ENCODE assay signal across 9 mouse cellular contexts in the genomic region with DNA sequence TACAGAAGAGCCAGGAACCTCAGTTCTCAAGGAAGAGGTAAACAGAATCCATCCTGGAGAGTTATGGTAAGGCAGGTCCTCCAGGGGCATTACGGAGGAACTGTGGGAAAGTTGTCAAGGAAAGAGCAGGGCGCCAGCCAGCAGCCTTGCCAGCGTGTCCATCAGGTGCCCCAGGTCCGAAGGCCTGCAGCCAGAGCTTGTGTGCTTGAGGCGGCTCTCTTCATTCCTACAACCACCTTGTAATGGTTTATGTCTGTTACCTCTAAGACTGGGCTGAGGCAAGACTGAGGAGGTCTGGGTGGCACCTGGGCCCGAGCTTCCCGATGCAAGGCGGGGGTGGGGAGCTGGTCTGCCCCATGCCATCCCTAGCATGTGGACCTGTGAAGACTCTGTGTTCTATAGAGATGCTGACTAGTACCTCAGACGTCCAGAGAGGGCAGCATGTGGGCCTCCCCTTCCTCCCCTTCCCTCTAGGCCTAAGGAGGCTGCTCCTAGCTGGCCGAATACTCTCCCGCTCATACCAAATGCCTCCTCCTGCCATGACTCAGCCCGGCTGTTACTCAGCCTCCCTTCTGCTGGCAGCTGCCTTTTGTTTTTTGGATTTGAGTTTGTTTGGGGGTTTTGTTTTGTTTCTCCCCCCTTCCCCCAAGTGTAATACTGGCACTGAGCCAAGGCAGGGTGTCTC. TPM values are rescaled to one million over a fixed set of nuclear protein-coding genes. Genes with fewer than 3 reads are reported as not detected.
DNase-seq lines count a peak whose midpoint lies in the region; ATAC-seq and TF ChIP-seq lines count a peak whose summit lies in the region.
"Had no signal": no experiment of that assay in that cellular context is flagged by ENCODE, and none has a peak within 500 bp of the region (broad histone marks: within the 10 kb centered on the region; RNA-seq: fewer than 3 reads in every experiment).

No protein-coding gene starts in this region.

- H3K9me3 ChIP-seq in hindbrain, embryonic 10.5 days: no peaks in the 10 kb centered on the region
- no peaks in the 10 kb centered on the region for H3K9me3 ChIP-seq in hindbrain, embryonic 14.5 days (ENCODE audit: control insufficient read depth, low read length)
- H3K9me3 ChIP-seq in forebrain, embryonic 13.5 days (replicated peaks): no peaks in the 10 kb centered on the region
- no peaks in the 10 kb centered on the region for H3K9me3 ChIP-seq in stomach, embryonic 14.5 days (ENCODE audit: control insufficient read depth, low read depth, low read length)
- H3K9me3 ChIP-seq: liver, embryonic 15.5 days had no signal

- H3K4me3 ChIP-seq in hindbrain, embryonic 10.5 days: no peak overlapping the region
- no peak overlapping the region for H3K4me3 ChIP-seq in hindbrain, embryonic 14.5 days (replicated peaks; ENCODE audit: low read length)
- no peak overlapping the region for H3K4me3 ChIP-seq in forebrain, embryonic 13.5 days
- no peak overlapping the region for H3K4me3 ChIP-seq in stomach, embryonic 14.5 days (ENCODE audit: low read depth, low read length)
- no peak overlapping the region for H3K4me3 ChIP-seq in heart, adult 2 months
- no peak overlapping the region for H3K4me3 ChIP-seq in thymus, adult 2 months (ENCODE audit: control insufficient read depth, insufficient read depth, low read length)
- H3K4me3 ChIP-seq: liver, embryonic 15.5 days had no signal

- no peak overlapping the region for H3K9ac ChIP-seq in hindbrain, embryonic 14.5 days
- no peak overlapping the region for H3K9ac ChIP-seq in forebrain, embryonic 13.5 days
- no peak overlapping the region for H3K9ac ChIP-seq in stomach, embryonic 14.5 days (replicated peaks; ENCODE audit: low read depth, low read length)
- no peak overlapping the region for H3K9ac ChIP-seq in heart, adult 2 months (ENCODE audit: low read depth, low read length)
- H3K9ac ChIP-seq: liver, embryonic 15.5 days had no signal

- peaks cover 51% of the 10 kb centered on the region for H3K4me1 ChIP-seq in hindbrain, embryonic 10.5 days (replicated peaks)
- peaks cover 30% of the 10 kb centered on the region for H3K4me1 ChIP-seq in hindbrain, embryonic 14.5 days (replicated peaks; ENCODE audit: control insufficient read depth, insufficient read depth, low read length)
- H3K4me1 ChIP-seq in forebrain, embryonic 13.5 days: peaks cover 53% of the 10 kb centered on the region
- no peaks in the 10 kb centered on the region for H3K4me1 ChIP-seq in stomach, embryonic 14.5 days (ENCODE audit: control insufficient read depth, insufficient read depth, low read length)
- H3K4me1 ChIP-seq in heart, adult 2 months (ENCODE audit: control insufficient read depth, insufficient read depth, low read length): no peaks in the 10 kb centered on the region
- no peaks in the 10 kb centered on the region for H3K4me1 ChIP-seq in thymus, adult 2 months (replicated peaks; ENCODE audit: control insufficient read depth, insufficient read depth, low read length)
- H3K4me1 ChIP-seq: liver, embryonic 15.5 days had no signal

- H3K27ac ChIP-seq in hindbrain, embryonic 10.5 days: peak overlapping the region; percentile 85
- H3K27ac ChIP-seq in hindbrain, embryonic 14.5 days: no peak overlapping the region
- peak overlapping the region; percentile 60 for H3K27ac ChIP-seq in forebrain, embryonic 13.5 days
- no peak overlapping the region for H3K27ac ChIP-seq in stomach, embryonic 14.5 days (ENCODE audit: low read length)
- no peak overlapping the region for H3K27ac ChIP-seq in heart, adult 2 months
- H3K27ac ChIP-seq in thymus, adult 2 months (ENCODE audit: control insufficient read depth, insufficient read depth, low read length): no peak overlapping the region
- H3K27ac ChIP-seq: liver, embryonic 15.5 days had no signal

- no peak overlapping the region for H3K4me2 ChIP-seq in hindbrain, embryonic 14.5 days (replicated peaks)
- H3K4me2 ChIP-seq in forebrain, embryonic 13.5 days: no peak overlapping the region
- H3K4me2 ChIP-seq in stomach, embryonic 14.5 days (replicated peaks; ENCODE audit: low read depth, low read length): no peak overlapping the region
- H3K4me2 ChIP-seq: liver, embryonic 15.5 days had no signal

- DNase-seq in hindbrain, embryonic 10.5 days (ENCODE audit: low spot score): no peak
- DNase-seq in hindbrain, embryonic 14.5 days (ENCODE audit: low spot score): no peak
- DNase-seq in urinary bladder, postnatal 14 days (ENCODE audit: low spot score): peak; percentile 19
- DNase-seq in urinary bladder, adult 18-20 months (ENCODE audit: low spot score in 2 of 2): no peak
- DNase-seq in heart, adult 2 months: no peak
- DNase-seq in thymus, adult 2 months: no peak

- H3K79me2 ChIP-seq in heart, adult 2 months (replicated peaks; ENCODE audit: control insufficient read depth, insufficient read depth, low read length): no peaks in the 10 kb centered on the region

- no peak for TF ChIP-seq EP300 in heart, adult 2 months (IDR thresholded peaks at IDR 0.05; ENCODE audit: insufficient read depth, low read depth, low read length)

- WGBS in hindbrain, embryonic 10.5 days: 66% methylated on average over 12 of the region's 12 CpGs
- WGBS in hindbrain, embryonic 14.5 days: 56% methylated on average over 12 of the region's 12 CpGs
- 66% methylated on average over 12 of the region's 12 CpGs for WGBS in forebrain, embryonic 13.5 days
- 71% methylated on average over 12 of the region's 12 CpGs for WGBS in stomach, embryonic 14.5 days
- WGBS in heart, adult 2 months: 71% methylated on average over 12 of the region's 12 CpGs
- WGBS in thymus, adult 2 months: 78% methylated on average over 12 of the region's 12 CpGs

- no peaks in the 10 kb centered on the region for H3K36me3 ChIP-seq in hindbrain, embryonic 10.5 days
- no peaks in the 10 kb centered on the region for H3K36me3 ChIP-seq in hindbrain, embryonic 14.5 days (replicated peaks; ENCODE audit: control insufficient read depth, insufficient read depth)
- no peaks in the 10 kb centered on the region for H3K36me3 ChIP-seq in forebrain, embryonic 13.5 days (ENCODE audit: poor library complexity, severe bottlenecking)
- no peaks in the 10 kb centered on the region for H3K36me3 ChIP-seq in stomach, embryonic 14.5 days (ENCODE audit: control insufficient read depth, insufficient read depth, low read length)
- no peaks in the 10 kb centered on the region for H3K36me3 ChIP-seq in heart, adult 2 months (ENCODE audit: control insufficient read depth, insufficient read depth, low read length)
- H3K36me3 ChIP-seq in thymus, adult 2 months (ENCODE audit: control insufficient read depth, insufficient read depth, low read length): no peaks in the 10 kb centered on the region
- H3K36me3 ChIP-seq: liver, embryonic 15.5 days had no signal

- no peak for TF ChIP-seq CTCF in heart, adult 2 months (IDR thresholded peaks at IDR 0.05)
- no peak for TF ChIP-seq CTCF in thymus, adult 2 months (IDR thresholded peaks at IDR 0.05; ENCODE audit: borderline replicate concordance, control insufficient read depth, extremely low read depth, insufficient read depth, low read length, poor library complexity)

- peaks cover 48% of the 10 kb centered on the region for H3K27me3 ChIP-seq in hindbrain, embryonic 10.5 days (ENCODE audit: insufficient read depth, poor library complexity, severe bottlenecking)
- no peaks in the 10 kb centered on the region for H3K27me3 ChIP-seq in hindbrain, embryonic 14.5 days (ENCODE audit: control insufficient read depth, insufficient read depth, low read length)
- H3K27me3 ChIP-seq in forebrain, embryonic 13.5 days: no peaks in the 10 kb centered on the region
- peaks cover 3% of the 10 kb centered on the region; the same call in 1 of the 2 replicates for H3K27me3 ChIP-seq in stomach, embryonic 14.5 days (ENCODE audit: control insufficient read depth, insufficient read depth, low read length)
- no peaks in the 10 kb centered on the region for H3K27me3 ChIP-seq in heart, adult 2 months (ENCODE audit: control insufficient read depth, insufficient read depth, low read length)
- no peaks in the 10 kb centered on the region; the same call in 1 of the 2 replicates for H3K27me3 ChIP-seq in thymus, adult 2 months (ENCODE audit: control insufficient read depth, insufficient read depth, low read length)

- no peak for TF ChIP-seq POLR2A in heart, adult 2 months (IDR thresholded peaks at IDR 0.05; ENCODE audit: insufficient read depth, low read depth, low read length)
- TF ChIP-seq POLR2A in thymus, adult 2 months (IDR thresholded peaks at IDR 0.05; ENCODE audit: control insufficient read depth, extremely low read depth, insufficient read depth, low read length, poor library complexity): no peak

- no peak for ATAC-seq in hindbrain, embryonic 14.5 days (ENCODE audit: low FRiP score)
- no peak; the same call in 1 of the 2 replicates for ATAC-seq in forebrain, embryonic 13.5 days
- peak; percentile 50; the same call in 1 of the 2 replicates for ATAC-seq in stomach, embryonic 14.5 days (ENCODE audit: insufficient number of reproducible peaks, insufficient read depth, low FRiP score, low read depth)

- intact Hi-C loops in heart, adult 2 months (cut with DNase I): no loop called here

RNA-seq across cellular contexts. Expression of gene Endov, which starts 25.7 kb away (rescaled TPM):
- polyA plus RNA-seq in hindbrain, embryonic 10.5 days (2016; fragmentation: Nextera tagmentation; extraction: Ambion mirVana): 21.4 and 23.4 TPM in 2 replicates
- 11.4 and 15.9 TPM in 2 replicates for polyA plus RNA-seq in hindbrain, embryonic 14.5 days (2014; fragmentation: Nextera tagmentation; extraction: Ambion mirVana)
- 18.7 TPM in 2 replicates for polyA plus RNA-seq in forebrain, embryonic 13.5 days (2015; fragmentation: Nextera tagmentation; extraction: Ambion mirVana)
- 15.7 and 17.0 TPM in 2 replicates for polyA plus RNA-seq in stomach, embryonic 14.5 days (2014; fragmentation: Nextera tagmentation; extraction: Ambion mirVana)
- 1 to 10 TPM; 6.9 to 7.3 TPM for total RNA-seq in heart, adult 2 months (2021)
- polyA plus RNA-seq in heart, adult 2 months (2012; rRNA removed): 6.9 and 8.3 TPM in 2 replicates
- polyA plus RNA-seq in thymus, adult 2 months (2012; rRNA removed): 30.7 and 31.1 TPM in 2 replicates

RNA-seq across cellular contexts. Expression of gene Nptx1, which starts 30.7 kb away (rescaled TPM):
- polyA plus RNA-seq in hindbrain, embryonic 10.5 days (2016; fragmentation: Nextera tagmentation; extraction: Ambion mirVana): 3.2 and 9.7 TPM in 2 replicates
- 17.4 and 20.5 TPM in 2 replicates for polyA plus RNA-seq in hindbrain, embryonic 14.5 days (2014; fragmentation: Nextera tagmentation; extraction: Ambion mirVana)
- 4.1 and 4.7 TPM in 2 replicates for polyA plus RNA-seq in forebrain, embryonic 13.5 days (2015; fragmentation: Nextera tagmentation; extraction: Ambion mirVana)
- 0.29 and 0.59 TPM in 2 replicates for polyA plus RNA-seq in stomach, embryonic 14.5 days (2014; fragmentation: Nextera tagmentation; extraction: Ambion mirVana)
- under 1 TPM; 0.09 to 0.23 TPM for total RNA-seq in heart, adult 2 months (2021)
- polyA plus RNA-seq in heart, adult 2 months (2012; rRNA removed): 0.12 and 0.16 TPM in 2 replicates
- polyA plus RNA-seq in thymus, adult 2 months (2012; rRNA removed): 0.85 and 0.89 TPM in 2 replicates
- polyA plus RNA-seq: liver, embryonic 15.5 days had no signal

Comparison
In these comparisons a context has a peak if more than half of its experiments do, and no peak if none do; other contexts are left out.
1. H3K27ac ChIP-seq: peak in hindbrain, embryonic 10.5 days (single experiment) and forebrain, embryonic 13.5 days (single experiment); none in hindbrain, embryonic 14.5 days (single experiment), stomach, embryonic 14.5 days (single experiment), heart, adult 2 months (single experiment) and thymus, adult 2 months (single experiment).